Mouse (Mus musculus): Measurements from ENCODE around the gene Pnpla3. TPM values are rescaled to one million over a fixed set of nuclear protein-coding genes. Genes with fewer than 3 reads are reported as not detected.

Gene Pnpla3
- polyA plus RNA-seq, 1 experiment from 2014 or later, result 2.7 TPM

DNA sequence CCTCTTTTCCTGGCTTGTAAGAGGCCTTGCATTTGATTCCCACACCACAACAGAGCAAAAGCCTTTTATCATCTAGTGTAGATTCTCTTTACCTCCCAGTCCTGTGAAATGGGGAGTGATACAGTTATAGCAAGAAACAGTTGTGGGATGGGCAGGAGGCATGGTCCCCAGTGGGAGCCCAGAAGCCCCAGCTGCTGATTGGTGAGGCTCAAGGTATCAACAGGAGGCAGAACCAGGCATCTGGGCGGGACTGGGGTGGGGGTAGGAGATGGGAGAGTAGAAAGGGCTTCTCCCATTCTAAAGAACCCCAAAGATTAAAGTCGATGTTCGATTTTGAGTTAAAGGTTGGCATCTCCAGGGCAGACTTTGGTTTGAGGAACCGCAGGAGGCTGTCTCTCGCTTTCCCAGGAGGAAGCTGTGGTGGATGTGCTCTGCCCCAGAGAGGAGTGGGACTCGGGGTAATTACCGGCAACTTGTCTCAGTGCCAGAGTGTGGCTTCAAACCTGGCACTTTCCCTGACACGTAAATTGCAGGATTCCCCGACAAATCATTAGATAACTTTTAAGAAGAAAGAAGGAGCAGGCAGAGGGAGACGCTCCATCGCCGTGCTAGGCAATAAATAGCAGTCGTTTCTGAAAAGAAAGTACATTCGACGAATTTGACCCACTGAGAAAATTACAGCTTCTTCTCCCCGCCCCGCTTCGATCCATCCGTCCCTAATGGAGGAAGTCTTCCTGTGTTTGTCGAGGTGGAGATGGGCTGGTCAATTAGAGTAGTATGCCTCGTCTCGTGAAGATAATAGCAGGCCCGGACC, 50.5 kb downstream of the Pnpla3 start:
- no peak overlapping the region for H3K9ac ChIP-seq (ENCODE audit: low read depth, low read length)
- no peaks in the 10 kb centered on the region for H3K9me3 ChIP-seq (replicated peaks; ENCODE audit: control insufficient read depth, low read length)
- no peak overlapping the region for H3K4me3 ChIP-seq (ENCODE audit: low read depth, low read length)
- 28% methylated on average over 23 of the region's 23 CpGs for WGBS (ENCODE audit: insufficient replicate concordance)
- H3K27me3 ChIP-seq (ENCODE audit: control insufficient read depth, insufficient read depth, low read depth, low read length), result no peaks in the 10 kb centered on the region
- no peak for ATAC-seq (ENCODE audit: low read depth)
- no peak overlapping the region for H3K4me2 ChIP-seq (ENCODE audit: low read depth, low read length)
- H3K36me3 ChIP-seq (ENCODE audit: control insufficient read depth, insufficient read depth), result peaks cover 5% of the 10 kb centered on the region
- H3K27ac ChIP-seq (ENCODE audit: low read length), result no peak overlapping the region
- peaks cover 3% of the 10 kb centered on the region; the same call in 1 of the 2 replicates for H3K4me1 ChIP-seq (ENCODE audit: control insufficient read depth, low read depth, low read length)

DNA sequence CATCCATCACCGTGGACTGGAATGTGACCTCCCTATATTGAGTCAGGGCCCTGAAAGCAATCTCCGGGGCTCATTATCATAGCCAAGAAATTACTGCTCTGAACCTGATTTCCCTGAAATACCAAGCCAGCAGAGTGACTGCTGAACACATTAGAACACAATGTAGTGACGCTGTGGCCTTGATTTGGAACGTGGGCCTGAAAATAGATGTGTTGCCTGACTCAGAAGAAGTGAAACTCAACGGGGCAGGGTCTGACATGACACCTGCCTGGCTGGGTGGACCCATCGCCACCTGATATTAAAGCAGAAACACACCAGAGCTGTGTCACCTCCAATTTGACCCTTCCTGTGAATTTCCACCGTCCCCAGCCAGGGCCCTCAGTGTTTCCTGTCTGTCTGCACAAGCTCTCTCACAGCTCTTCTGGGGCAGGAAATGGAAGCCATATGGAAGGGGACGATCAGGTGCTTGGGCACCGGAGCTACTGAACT, 51.2 kb downstream of the Pnpla3 start:
- no peak overlapping the region for H3K4me2 ChIP-seq (ENCODE audit: low read depth, low read length)
- H3K9ac ChIP-seq (ENCODE audit: low read depth, low read length), result no peak overlapping the region
- H3K4me3 ChIP-seq (ENCODE audit: low read depth, low read length), result no peak overlapping the region
- no peaks in the 10 kb centered on the region for H3K9me3 ChIP-seq (replicated peaks; ENCODE audit: control insufficient read depth, low read length)
- no peak overlapping the region for H3K27ac ChIP-seq (ENCODE audit: low read length)
- H3K36me3 ChIP-seq (ENCODE audit: control insufficient read depth, insufficient read depth), result peaks cover 5% of the 10 kb centered on the region
- H3K4me1 ChIP-seq (ENCODE audit: control insufficient read depth, low read depth, low read length), result peaks cover 3% of the 10 kb centered on the region; the same call in 1 of the 2 replicates
- WGBS (ENCODE audit: insufficient replicate concordance), result 29% methylated on average over 9 of the region's 9 CpGs
- no peak for ATAC-seq (ENCODE audit: low read depth)
- no peaks in the 10 kb centered on the region for H3K27me3 ChIP-seq (ENCODE audit: control insufficient read depth, insufficient read depth, low read depth, low read length)

DNA sequence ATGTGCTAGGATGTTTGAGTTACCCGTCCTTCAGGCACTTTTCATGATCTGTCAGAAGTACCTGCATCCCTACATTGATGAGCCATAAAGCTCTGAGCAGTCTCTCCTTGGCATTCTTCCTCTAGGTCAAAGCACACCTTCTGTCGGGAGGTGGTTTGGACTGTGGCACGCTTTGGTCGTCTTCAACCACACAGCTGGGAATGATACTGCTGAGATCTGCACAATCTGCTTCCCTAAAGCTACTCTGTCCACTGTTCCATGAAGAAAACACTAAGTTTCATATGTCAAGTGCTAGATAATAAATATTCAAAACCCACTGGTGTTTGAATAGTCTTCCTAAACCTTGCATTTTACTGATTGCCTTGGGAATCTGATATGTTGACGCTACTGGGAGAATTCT, 53.9 kb downstream of the Pnpla3 start:
- no peaks in the 10 kb centered on the region for H3K27me3 ChIP-seq (ENCODE audit: control insufficient read depth, insufficient read depth, low read depth, low read length)
- no peak overlapping the region for H3K9ac ChIP-seq (ENCODE audit: low read depth, low read length)
- no peak overlapping the region for H3K4me3 ChIP-seq (ENCODE audit: low read depth, low read length)
- no peak overlapping the region for H3K27ac ChIP-seq (ENCODE audit: low read length)
- no peak overlapping the region for H3K4me2 ChIP-seq (ENCODE audit: low read depth, low read length)
- 64% methylated on average over 5 of the region's 5 CpGs for WGBS (ENCODE audit: insufficient replicate concordance)
- no peaks in the 10 kb centered on the region for H3K9me3 ChIP-seq (replicated peaks; ENCODE audit: control insufficient read depth, low read length)
- H3K4me1 ChIP-seq (ENCODE audit: control insufficient read depth, low read depth, low read length), result no peaks in the 10 kb centered on the region
- H3K36me3 ChIP-seq (ENCODE audit: control insufficient read depth, insufficient read depth), result no peaks in the 10 kb centered on the region
- no peak for ATAC-seq (ENCODE audit: low read depth)

DNA sequence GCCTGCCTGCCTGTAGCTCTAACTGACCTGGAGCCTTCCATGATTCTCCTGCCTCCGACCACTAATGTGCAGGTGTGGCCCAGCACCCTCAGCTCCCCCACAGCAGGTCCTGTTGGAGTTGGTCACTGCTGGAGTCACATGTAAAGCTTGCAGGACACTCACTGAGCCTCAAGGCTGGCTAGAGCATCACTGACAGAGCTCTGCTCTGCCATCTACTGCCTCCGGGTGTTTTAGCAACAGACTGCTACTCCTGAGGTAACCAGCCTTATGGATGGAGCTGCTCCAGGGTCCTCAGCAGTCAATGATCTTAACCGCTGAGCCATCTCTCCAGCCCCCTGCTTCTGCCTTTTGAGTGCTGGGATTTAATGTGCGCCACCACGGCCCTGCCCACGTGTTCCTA, 55.8 kb downstream of the Pnpla3 start:
- no peak overlapping the region for H3K9ac ChIP-seq (ENCODE audit: low read depth, low read length)
- no peak overlapping the region for H3K4me2 ChIP-seq (ENCODE audit: low read depth, low read length)
- H3K4me3 ChIP-seq (ENCODE audit: low read depth, low read length), result no peak overlapping the region
- no peaks in the 10 kb centered on the region for H3K4me1 ChIP-seq (ENCODE audit: control insufficient read depth, low read depth, low read length)
- no peak overlapping the region for H3K27ac ChIP-seq (ENCODE audit: low read length)
- H3K36me3 ChIP-seq (ENCODE audit: control insufficient read depth, insufficient read depth), result no peaks in the 10 kb centered on the region
- no peaks in the 10 kb centered on the region for H3K9me3 ChIP-seq (replicated peaks; ENCODE audit: control insufficient read depth, low read length)
- no peak for ATAC-seq (ENCODE audit: low read depth)
- no peaks in the 10 kb centered on the region for H3K27me3 ChIP-seq (ENCODE audit: control insufficient read depth, insufficient read depth, low read depth, low read length)
- 54% methylated on average over 6 of the region's 6 CpGs for WGBS (ENCODE audit: insufficient replicate concordance)

DNA sequence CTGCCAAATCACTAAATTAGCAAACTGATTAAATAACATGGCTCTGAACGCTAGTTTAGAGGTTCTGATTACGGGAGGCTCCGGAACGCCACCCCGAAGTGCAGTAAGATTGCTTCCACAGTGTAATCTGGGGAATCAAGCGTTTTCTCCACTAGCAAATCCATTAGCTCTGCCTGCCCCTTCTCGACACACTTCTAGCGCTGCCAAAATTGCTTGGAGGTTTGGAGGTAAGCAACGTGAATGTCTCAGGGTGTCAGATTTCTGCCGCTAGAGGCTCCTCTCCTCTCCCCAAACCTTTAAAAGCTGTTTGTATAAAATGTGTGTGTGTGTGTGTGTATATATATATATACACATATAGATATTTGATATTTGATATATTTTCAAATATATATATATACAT, 57.1 kb downstream of the Pnpla3 start:
- Histone ChIP-seq H3K27me3 (ENCODE audit: control insufficient read depth, insufficient read depth, low read depth, low read length) (no peaks in the 10 kb centered on the region), H3K36me3 (ENCODE audit: control insufficient read depth, insufficient read depth) (no peaks in the 10 kb centered on the region), H3K9me3 (replicated peaks; ENCODE audit: control insufficient read depth, low read length) (no peaks in the 10 kb centered on the region), H3K27ac (ENCODE audit: low read length) (no peak overlapping the region), H3K9ac (ENCODE audit: low read depth, low read length) (no peak overlapping the region), H3K4me1 (ENCODE audit: control insufficient read depth, low read depth, low read length) (no peaks in the 10 kb centered on the region), H3K4me2 (ENCODE audit: low read depth, low read length) (no peak overlapping the region), H3K4me3 (ENCODE audit: low read depth, low read length) (no peak overlapping the region)
- ATAC-seq (ENCODE audit: low read depth), result no peak
- WGBS (ENCODE audit: insufficient replicate concordance), result 57% methylated on average over 10 of the region's 10 CpGs

DNA sequence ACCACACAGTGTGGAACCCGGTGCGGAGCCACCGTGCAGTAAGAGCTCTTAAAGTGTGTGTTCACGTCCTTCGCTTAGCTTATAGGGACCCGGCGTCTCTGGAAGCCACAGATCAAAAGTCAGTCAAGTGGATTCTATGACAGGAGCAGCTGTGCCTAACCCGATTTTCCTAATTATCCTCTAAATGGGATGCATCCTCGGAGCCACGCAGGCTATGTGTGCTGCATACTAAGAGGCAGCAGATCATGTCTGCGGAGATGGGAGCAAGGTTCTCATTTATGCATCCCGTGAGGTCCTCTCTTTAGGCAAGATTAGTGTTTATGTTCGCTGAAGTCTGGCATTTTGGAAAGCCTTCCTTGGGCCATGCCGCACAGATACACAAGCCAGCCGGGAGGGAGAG, 59.3 kb downstream of the Pnpla3 start:
- H3K27ac ChIP-seq (ENCODE audit: low read length), result no peak overlapping the region
- no peaks in the 10 kb centered on the region; the same call in 1 of the 2 replicates for H3K27me3 ChIP-seq (ENCODE audit: control insufficient read depth, insufficient read depth, low read depth, low read length)
- ATAC-seq (ENCODE audit: low read depth), result no peak
- H3K9ac ChIP-seq (ENCODE audit: low read depth, low read length), result no peak overlapping the region
- no peaks in the 10 kb centered on the region for H3K9me3 ChIP-seq (replicated peaks; ENCODE audit: control insufficient read depth, low read length)
- 81% methylated on average over 15 of the region's 15 CpGs for WGBS (ENCODE audit: insufficient replicate concordance)
- H3K36me3 ChIP-seq (ENCODE audit: control insufficient read depth, insufficient read depth), result no peaks in the 10 kb centered on the region
- no peak overlapping the region for H3K4me2 ChIP-seq (ENCODE audit: low read depth, low read length)
- H3K4me1 ChIP-seq (ENCODE audit: control insufficient read depth, low read depth, low read length), result peaks cover 19% of the 10 kb centered on the region
- H3K4me3 ChIP-seq (ENCODE audit: low read depth, low read length), result no peak overlapping the region

DNA sequence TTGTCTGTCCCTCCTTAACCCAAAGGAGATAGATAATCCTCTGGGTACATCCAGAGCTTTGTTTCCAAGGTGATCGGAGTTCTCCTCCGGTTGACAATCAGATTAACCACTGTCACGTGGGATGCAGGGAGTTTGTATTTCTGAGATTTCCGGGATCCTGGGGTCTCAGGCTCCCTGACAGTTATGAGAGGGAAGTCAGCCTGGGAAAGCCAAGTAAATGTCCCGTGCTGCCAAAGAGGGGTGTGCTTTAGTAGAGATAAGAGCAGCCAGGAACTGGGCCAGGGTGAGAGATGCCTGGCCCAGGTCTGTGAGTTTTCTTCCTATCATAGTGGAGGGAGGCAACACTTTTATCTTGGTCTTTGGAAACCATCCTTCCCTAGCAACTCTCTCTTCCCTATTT, 63.0 kb downstream of the Pnpla3 start:
- Histone ChIP-seq H3K4me1 (ENCODE audit: control insufficient read depth, low read depth, low read length) (peaks cover 28% of the 10 kb centered on the region), H3K27ac (ENCODE audit: low read length) (peak overlapping the region; percentile 89), H3K36me3 (ENCODE audit: control insufficient read depth, insufficient read depth) (no peaks in the 10 kb centered on the region; the same call in 1 of the 2 replicates), H3K9ac (ENCODE audit: low read depth, low read length) (peak overlapping the region; percentile 73), H3K9me3 (replicated peaks; ENCODE audit: control insufficient read depth, low read length) (no peaks in the 10 kb centered on the region), H3K4me2 (ENCODE audit: low read depth, low read length) (peak overlapping the region; percentile 96), H3K27me3 (ENCODE audit: control insufficient read depth, insufficient read depth, low read depth, low read length) (no peaks in the 10 kb centered on the region; the same call in 1 of the 2 replicates), H3K4me3 (ENCODE audit: low read depth, low read length) (peak overlapping the region; percentile 77)
- peak; percentile 70 for ATAC-seq (ENCODE audit: low read depth)
- 14% methylated on average over 5 of the region's 5 CpGs for WGBS (ENCODE audit: insufficient replicate concordance)

DNA sequence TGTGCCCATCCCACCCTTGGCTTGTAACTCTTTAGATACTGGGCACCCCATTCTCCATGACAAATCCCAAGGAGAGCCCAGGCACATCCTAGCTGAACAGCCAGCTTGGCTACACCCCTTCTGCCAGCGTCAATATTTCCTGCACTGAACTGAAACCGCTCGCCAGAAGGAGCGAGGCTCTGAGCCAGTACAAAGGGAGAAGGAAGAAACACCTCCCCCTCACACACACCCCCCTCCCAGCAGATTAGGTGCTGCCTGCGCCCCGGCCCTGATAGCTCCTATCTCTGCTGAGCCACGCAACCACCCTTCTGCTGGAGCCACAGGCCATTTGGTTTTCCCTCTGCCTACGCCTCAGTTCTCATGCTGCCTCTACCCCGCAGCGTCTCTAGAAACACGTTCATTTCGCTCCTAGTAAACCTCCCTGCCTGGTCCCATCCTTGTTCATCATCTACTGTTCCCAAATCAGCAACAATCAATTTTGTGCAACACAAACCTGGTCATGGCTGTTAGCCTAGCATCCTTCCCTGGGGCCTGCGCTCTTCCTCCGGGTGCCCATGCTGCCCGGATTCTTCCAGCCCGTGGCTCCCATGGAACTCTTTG, 63.6 kb downstream of the Pnpla3 start:
- H3K4me1 ChIP-seq (ENCODE audit: control insufficient read depth, low read depth, low read length), result peaks cover 28% of the 10 kb centered on the region
- H3K27me3 ChIP-seq (ENCODE audit: control insufficient read depth, insufficient read depth, low read depth, low read length), result no peaks in the 10 kb centered on the region; the same call in 1 of the 2 replicates
- WGBS (ENCODE audit: insufficient replicate concordance), result 1% methylated on average over 16 of the region's 16 CpGs
- H3K9me3 ChIP-seq (replicated peaks; ENCODE audit: control insufficient read depth, low read length), result no peaks in the 10 kb centered on the region
- H3K36me3 ChIP-seq (ENCODE audit: control insufficient read depth, insufficient read depth), result no peaks in the 10 kb centered on the region; the same call in 1 of the 2 replicates
- peak overlapping the region; percentile 77 for H3K4me3 ChIP-seq (ENCODE audit: low read depth, low read length)
- H3K27ac ChIP-seq (ENCODE audit: low read length), result peak overlapping the region; percentile 89
- H3K4me2 ChIP-seq (ENCODE audit: low read depth, low read length), result peak overlapping the region; percentile 96
- ATAC-seq (ENCODE audit: low read depth), result peak; percentile 87
- H3K9ac ChIP-seq (ENCODE audit: low read depth, low read length), result peak overlapping the region; percentile 73
